In the genomic region with DNA sequence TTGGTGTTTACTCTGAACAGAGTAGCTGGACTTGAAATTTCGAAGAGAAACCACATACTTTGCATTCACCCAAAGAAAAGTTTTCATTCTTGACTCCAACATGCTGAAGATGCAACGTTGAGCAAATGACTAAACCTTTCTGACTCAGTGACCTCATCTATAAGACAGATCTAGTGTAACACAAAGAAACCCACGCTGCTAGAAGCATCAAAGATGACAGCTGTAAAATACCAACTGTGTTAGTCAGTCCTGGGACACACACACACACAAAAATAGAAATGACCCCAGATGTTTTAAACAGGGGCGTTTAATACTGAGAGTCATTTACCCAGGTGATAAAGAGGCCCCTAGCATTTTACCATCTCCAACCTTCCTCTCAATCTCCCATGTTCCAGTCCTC, we compare ENCODE assay signal across 21 mouse cellular contexts.
DNase-seq lines count a peak whose midpoint lies in the region; TF ChIP-seq lines count a peak whose summit lies in the region.
"Had no signal": no experiment of that assay in that cellular context is flagged by ENCODE, and none has a peak within 500 bp of the region (broad histone marks: within the 10 kb centered on the region; RNA-seq: fewer than 3 reads in every experiment).

No protein-coding gene starts in this region.

- no peaks in the 10 kb centered on the region for H3K27me3 ChIP-seq in heart, adult 2 months (ENCODE audit: control insufficient read depth, insufficient read depth, low read length)
- H3K27me3 ChIP-seq in CH12.LX (replicated peaks): no peaks in the 10 kb centered on the region
- H3K27me3 ChIP-seq: embryonic facial prominence, embryonic 13.5 days; embryonic facial prominence, embryonic 15.5 days had no signal

- TF ChIP-seq EP300 in heart, adult 2 months (IDR thresholded peaks at IDR 0.05; ENCODE audit: insufficient read depth, low read depth, low read length): no peak
- TF ChIP-seq EP300 in CH12.LX (IDR thresholded peaks at IDR 0.05; ENCODE audit: low read length): no peak

- no peaks in the 10 kb centered on the region for H3K79me2 ChIP-seq in heart, adult 2 months (replicated peaks; ENCODE audit: control insufficient read depth, insufficient read depth, low read length)
- no peaks in the 10 kb centered on the region for H3K79me2 ChIP-seq in CH12.LX (replicated peaks; ENCODE audit: control insufficient read depth, extremely low read depth, insufficient read depth, poor library complexity, severe bottlenecking)

- no peak overlapping the region for H3K9ac ChIP-seq in heart, adult 2 months (ENCODE audit: low read depth, low read length)
- no peak overlapping the region for H3K9ac ChIP-seq in CH12.LX (ENCODE audit: insufficient read depth, low read depth)
- H3K9ac ChIP-seq: embryonic facial prominence, embryonic 13.5 days; embryonic facial prominence, embryonic 15.5 days; forebrain, embryonic 12.5 days had no signal

- H3K36me3 ChIP-seq in heart, adult 2 months (ENCODE audit: control insufficient read depth, insufficient read depth, low read length): no peaks in the 10 kb centered on the region
- H3K36me3 ChIP-seq in CH12.LX (replicated peaks in 1 of 2; ENCODE audit: control insufficient read depth in 1 of 2, insufficient read depth in 1 of 2, low read length in 1 of 2): no peaks in the 10 kb centered on the region
- H3K36me3 ChIP-seq: embryonic facial prominence, embryonic 13.5 days; embryonic facial prominence, embryonic 15.5 days; forebrain, embryonic 10.5 days; forebrain, embryonic 12.5 days had no signal

- no peaks in the 10 kb centered on the region for H3K9me3 ChIP-seq in CH12.LX (replicated peaks; ENCODE audit: low read length)
- H3K9me3 ChIP-seq: embryonic facial prominence, embryonic 13.5 days; embryonic facial prominence, embryonic 15.5 days; forebrain, embryonic 10.5 days; forebrain, embryonic 12.5 days had no signal

- no peak overlapping the region for H3K4me3 ChIP-seq in heart, adult 2 months
- no peak overlapping the region for H3K4me3 ChIP-seq in CH12.LX (replicated peaks in 1 of 3; ENCODE audit: low read depth in 2 of 3, low read length in 2 of 3, poor library complexity in 1 of 3)
- H3K4me3 ChIP-seq: embryonic facial prominence, embryonic 13.5 days; embryonic facial prominence, embryonic 15.5 days; erythroblast, embryonic 14.5 days; forebrain, embryonic 10.5 days; forebrain, embryonic 12.5 days had no signal

- in situ Hi-C loops in CH12.LX (cut with MboI; ENCODE audit: low pct_ligation_motif_present, low pct_unique_long_range_greater_than_20kb, low sequenced_read_pairs): no loop called here

- TF ChIP-seq CTCF in heart, adult 2 months (IDR thresholded peaks at IDR 0.05): no peak
- TF ChIP-seq CTCF in CH12.LX (conservative IDR thresholded peaks at IDR 0.05 in 1 of 2, IDR thresholded peaks at IDR 0.05 in 1 of 2; ENCODE audit: low read depth in 2 of 2, low read length in 2 of 2): no peak

- H3K27ac ChIP-seq in heart, adult 2 months: no peak overlapping the region
- no peak overlapping the region for H3K27ac ChIP-seq in CH12.LX (ENCODE audit: insufficient read depth, low read depth)
- H3K27ac ChIP-seq: embryonic facial prominence, embryonic 13.5 days; embryonic facial prominence, embryonic 15.5 days; forebrain, embryonic 10.5 days; forebrain, embryonic 12.5 days had no signal

- peak; percentile 15 for DNase-seq in heart, adult 11 months
- no peak for DNase-seq in heart, adult 2 months
- DNase-seq in CH12.LX (ENCODE audit: extremely low read depth): peak; percentile 36
- DNase-seq in Muller cell, postnatal 12 days (ENCODE audit: inconsistent ontology term): peak; percentile 29
- DNase-seq in cerebellum, postnatal 4 days (ENCODE audit: low spot score in 2 of 2): no peak
- no peak for DNase-seq in kidney, adult 9 months
- DNase-seq in embryo, embryonic 9.5 days (ENCODE audit: extremely low spot score): no peak
- DNase-seq: adrenal gland, adult 2 months; adrenal gland, postnatal 10 days; adrenal gland, postnatal 25 days; cerebellum, adult 11 months; cerebellum, adult 18-20 months; cerebellum, adult 8-10 months; cerebellum, adult 9-11 months; cerebellum, postnatal 14 days; cerebellum, postnatal 36 days had no signal

- no peak overlapping the region for H3K4me2 ChIP-seq in CH12.LX (ENCODE audit: insufficient read depth, low read depth, poor library complexity, severe bottlenecking)
- H3K4me2 ChIP-seq: embryonic facial prominence, embryonic 13.5 days; embryonic facial prominence, embryonic 15.5 days; forebrain, embryonic 12.5 days had no signal

- H3K4me1 ChIP-seq in heart, adult 2 months (ENCODE audit: control insufficient read depth, insufficient read depth, low read length): no peaks in the 10 kb centered on the region
- H3K4me1 ChIP-seq in CH12.LX (ENCODE audit: control insufficient read depth in 1 of 2, insufficient read depth in 2 of 2): peaks cover 0 to 27% of the 10 kb centered on the region in 2 experiments; a peak in 2 of 4 replicates
- H3K4me1 ChIP-seq: embryonic facial prominence, embryonic 13.5 days; embryonic facial prominence, embryonic 15.5 days; forebrain, embryonic 10.5 days; forebrain, embryonic 12.5 days had no signal

- TF ChIP-seq POLR2A in heart, adult 2 months (IDR thresholded peaks at IDR 0.05; ENCODE audit: insufficient read depth, low read depth, low read length): no peak
- TF ChIP-seq POLR2A in CH12.LX (IDR thresholded peaks at IDR 0.05; ENCODE audit: low read depth, low read length): no peak

- WGBS in heart, adult 2 months: 57% methylated on average over 4 of the region's 4 CpGs

- TF ChIP-seq RAD21 in CH12.LX (IDR thresholded peaks at IDR 0.05; ENCODE audit: low read depth, low read length): no peak

- intact Hi-C loops in heart, adult 2 months (cut with DNase I): no loop called here

- dilution Hi-C loops in CH12.LX (cut with MboI; ENCODE audit: extremely low pct_ligation_motif_present, extremely low pct_unique_long_range_greater_than_20kb, low sequenced_read_pairs): no loop called here

TF ChIP-seq in CH12.LX, 34 proteins besides CTCF, POLR2A, EP300 and RAD21:
- TF ChIP-seq IRF4 (IDR thresholded peaks at IDR 0.05; ENCODE audit: low read depth, low read length) (no peak), MAZ (IDR thresholded peaks at IDR 0.05; ENCODE audit: low read depth, low read length) (no peak), SMC3 (IDR thresholded peaks at IDR 0.05; ENCODE audit: low read depth, low read length) (no peak), RCOR1 (conservative IDR thresholded peaks at IDR 0.05; ENCODE audit: low read depth, low read length) (no peak), POLR2AphosphoS2 (IDR thresholded peaks at IDR 0.05; ENCODE audit: low read depth, low read length) (no peak), ZMIZ1 (IDR thresholded peaks at IDR 0.05; ENCODE audit: low read depth, low read length) (no peak), ETS1 (conservative IDR thresholded peaks at IDR 0.05; ENCODE audit: low read depth, low read length) (no peak), MYC (IDR thresholded peaks at IDR 0.05; ENCODE audit: low read depth, low read length) (no peak), JUND (conservative IDR thresholded peaks at IDR 0.05; ENCODE audit: low read depth, low read length) (no peak), UBTF (IDR thresholded peaks at IDR 0.05; ENCODE audit: low read depth, low read length) (no peak), MEF2A (IDR thresholded peaks at IDR 0.05; ENCODE audit: borderline replicate concordance, low read depth, low read length) (no peak), CHD2 (IDR thresholded peaks at IDR 0.05; ENCODE audit: low read length) (no peak), SIN3A (IDR thresholded peaks at IDR 0.05; ENCODE audit: low read length) (no peak), USF2 (conservative IDR thresholded peaks at IDR 0.05; ENCODE audit: low read depth, low read length) (no peak), JUN (IDR thresholded peaks at IDR 0.05; ENCODE audit: insufficient read depth, low read depth, low read length) (no peak), ZKSCAN1 (IDR thresholded peaks at IDR 0.05; ENCODE audit: borderline replicate concordance, low read depth, low read length) (no peak), MAX (IDR thresholded peaks at IDR 0.05; ENCODE audit: low read length) (no peak)

Comparison
In these comparisons a context has a peak if more than half of its experiments do, and no peak if none do; other contexts are left out.
1. DNase-seq: peak in heart, adult 11 months (single experiment), CH12.LX (single experiment) and Muller cell, postnatal 12 days (single experiment); none in heart, adult 2 months (0 of 2), cerebellum, postnatal 4 days (0 of 2), kidney, adult 9 months (single experiment) and embryo, embryonic 9.5 days (single experiment).